Mouse (Mus musculus) myocyte (in vitro differentiated cells): ENCODE measurements around the gene Slc39a11. TPM values are rescaled to one million over a fixed set of nuclear protein-coding genes. Genes with fewer than 3 reads are reported as not detected.

Experiments
- H3K27me3 ChIP-seq: one replicate; pipeline ENCODE4 v1.6.1; 2011; ENCODE audit not compliant: control insufficient read depth, insufficient read depth, insufficient read length
- H3K36me3 ChIP-seq: one replicate; pipeline ENCODE4 v1.6.1; 2011; ENCODE audit not compliant: control insufficient read depth, insufficient read depth
- H3K4me2 ChIP-seq: one replicate; pipeline ENCODE4 v1.6.1; 2011; ENCODE audit warnings: low read depth, control low read depth
- H3K4me3 ChIP-seq: one replicate; pipeline ENCODE4 v1.5.1; 2011; ENCODE audit warnings: mild to moderate bottlenecking, control low read depth, moderate library complexity
- H3K79me2 ChIP-seq: one replicate; pipeline ENCODE4 v1.6.1; 2011; ENCODE audit not compliant: control insufficient read depth, insufficient read depth
- H3ac ChIP-seq: one replicate; pipeline ENCODE4 v1.6.1; 2011; ENCODE audit not compliant: control insufficient read depth, insufficient read length
- CEBPB ChIP-seq: IDR thresholded peaks from 2 replicates; pipeline ENCODE4 v1.6.1; 2011; ENCODE audit warnings: mild to moderate bottlenecking, moderate library complexity; ENCODE audit not compliant: poor library complexity, insufficient read depth, severe bottlenecking
- E2F4 ChIP-seq: IDR thresholded peaks from one replicate; pipeline ENCODE4 v1.6.1; 2011; ENCODE audit warnings: mild to moderate bottlenecking, control low read depth, moderate library complexity; ENCODE audit not compliant: insufficient read depth
- MAX ChIP-seq: IDR thresholded peaks from one replicate; pipeline ENCODE4 v1.6.1; 2011; ENCODE audit warnings: low read depth, mild to moderate bottlenecking, control low read depth
- MYOD1 ChIP-seq, 3 experiments: IDR thresholded peaks; one replicate each; pipeline ENCODE4 v1.6.1; 2011; ENCODE audit warnings: control low read depth in 2 of 3, low read depth in 2 of 3, mild to moderate bottlenecking in 2 of 3, moderate library complexity in 1 of 3; ENCODE audit not compliant: insufficient read length in 2 of 3, control insufficient read depth in 1 of 3
- MYOG ChIP-seq, 3 experiments: IDR thresholded peaks; one replicate each; pipeline ENCODE4 v1.6.1; 2011; ENCODE audit warnings: control low read depth in 2 of 3, low read depth in 2 of 3, mild to moderate bottlenecking in 2 of 3; ENCODE audit not compliant: insufficient read length in 2 of 3, control insufficient read depth in 1 of 3, insufficient read depth in 1 of 3
- POLR2A ChIP-seq: IDR thresholded peaks from one replicate; pipeline ENCODE4 v1.6.1; 2011; ENCODE audit warnings: low read depth, mild to moderate bottlenecking, control low read depth, moderate library complexity; ENCODE audit not compliant: insufficient read length
- POLR2AphosphoS2 ChIP-seq: IDR thresholded peaks from one replicate; pipeline ENCODE4 v1.6.1; 2011; ENCODE audit warnings: low read depth, control low read depth; ENCODE audit not compliant: insufficient read length
- REST ChIP-seq: IDR thresholded peaks from one replicate; pipeline ENCODE4 v1.6.1; 2011; ENCODE audit warnings: mild to moderate bottlenecking, control low read depth, moderate library complexity; ENCODE audit not compliant: insufficient read depth, insufficient read length
- SRF ChIP-seq: IDR thresholded peaks from one replicate; pipeline ENCODE4 v1.6.1; 2011; ENCODE audit warnings: low read depth; ENCODE audit not compliant: control insufficient read depth, insufficient read length
- TCF12 ChIP-seq: IDR thresholded peaks from one replicate; pipeline ENCODE4 v1.6.1; 2011; ENCODE audit warnings: mild to moderate bottlenecking, control low read depth; ENCODE audit not compliant: poor library complexity, insufficient read depth, severe bottlenecking
- TCF3 ChIP-seq: IDR thresholded peaks from one replicate; pipeline ENCODE4 v1.6.1; 2011; ENCODE audit warnings: low read depth, control low read depth; ENCODE audit not compliant: insufficient read length
- USF1 ChIP-seq: IDR thresholded peaks from one replicate; pipeline ENCODE4 v1.6.1; 2011; ENCODE audit warnings: low read depth, mild to moderate bottlenecking, control low read depth, moderate library complexity
- polyA plus RNA-seq: library from polyadenylated mRNA; unstranded; fragments of >200 nt; fragmentation: generic; extraction: Trizol; gene quantifications from one replicate; pipeline ENCODE4 v1.2.1, GENCODE M21; 2012; ENCODE audit warnings: missing spikeins

The Slc39a11 gene
- polyA plus RNA-seq, 1 experiment = 15.7 TPM

DNA sequence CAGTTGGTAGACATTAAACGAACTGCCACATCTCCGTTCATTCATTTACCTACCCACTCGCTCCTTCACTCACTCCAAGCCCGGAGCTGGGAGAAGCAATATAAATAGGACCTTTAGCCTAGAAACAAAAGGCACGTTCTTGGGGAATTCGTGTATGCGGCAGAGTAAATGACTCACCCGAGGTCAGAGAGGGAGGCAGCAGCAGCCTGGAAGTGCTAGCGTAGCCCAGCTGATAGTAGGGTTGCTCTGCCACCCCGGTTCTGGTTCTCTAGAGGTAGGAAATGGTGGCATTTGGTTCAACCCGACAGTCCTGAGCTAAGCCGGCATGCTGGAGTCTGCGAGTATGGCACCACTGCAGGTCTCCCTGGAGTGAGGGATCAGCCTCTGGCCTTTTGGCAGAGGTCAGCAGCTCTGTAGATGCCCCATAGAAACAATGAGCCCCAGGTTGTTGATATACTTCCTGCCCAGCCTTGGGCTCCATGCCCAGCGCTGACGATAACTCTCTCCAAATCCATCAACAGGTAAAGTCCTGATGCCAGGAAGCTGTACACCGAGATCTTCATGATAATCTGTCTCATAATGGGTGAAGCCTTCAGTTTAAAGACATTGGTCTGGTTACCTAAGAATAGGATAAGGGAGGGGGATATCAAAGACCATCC is 440.5 kb downstream of the Slc39a11 start:
- no peak overlapping the region for H3K4me2 ChIP-seq
- H3K36me3 ChIP-seq = no peaks in the 10 kb centered on the region
- no peak overlapping the region for H3K4me3 ChIP-seq
- H3K27me3 ChIP-seq = no peaks in the 10 kb centered on the region
- no peak for TF ChIP-seq MYOD1 (IDR thresholded peaks at IDR 0.05; ENCODE audit: control insufficient read depth in 1 of 3, insufficient read length in 2 of 3, low read depth in 2 of 3)
- TF ChIP-seq SRF = no peak
- TF ChIP-seq MAX = no peak
- TF ChIP-seq REST = no peak
- TF ChIP-seq TCF3 = no peak
- no peak for TF ChIP-seq POLR2A
- no peak for TF ChIP-seq CEBPB
- no peak for TF ChIP-seq USF1
- no peak for TF ChIP-seq MYOG (IDR thresholded peaks at IDR 0.05; ENCODE audit: control insufficient read depth in 1 of 3, insufficient read depth in 1 of 3, insufficient read length in 2 of 3, low read depth in 2 of 3)
- no peak for TF ChIP-seq TCF12
- TF ChIP-seq POLR2AphosphoS2 = no peak
- no peak for TF ChIP-seq E2F4
- no peak overlapping the region for H3ac ChIP-seq
- H3K79me2 ChIP-seq = no peaks in the 10 kb centered on the region

DNA sequence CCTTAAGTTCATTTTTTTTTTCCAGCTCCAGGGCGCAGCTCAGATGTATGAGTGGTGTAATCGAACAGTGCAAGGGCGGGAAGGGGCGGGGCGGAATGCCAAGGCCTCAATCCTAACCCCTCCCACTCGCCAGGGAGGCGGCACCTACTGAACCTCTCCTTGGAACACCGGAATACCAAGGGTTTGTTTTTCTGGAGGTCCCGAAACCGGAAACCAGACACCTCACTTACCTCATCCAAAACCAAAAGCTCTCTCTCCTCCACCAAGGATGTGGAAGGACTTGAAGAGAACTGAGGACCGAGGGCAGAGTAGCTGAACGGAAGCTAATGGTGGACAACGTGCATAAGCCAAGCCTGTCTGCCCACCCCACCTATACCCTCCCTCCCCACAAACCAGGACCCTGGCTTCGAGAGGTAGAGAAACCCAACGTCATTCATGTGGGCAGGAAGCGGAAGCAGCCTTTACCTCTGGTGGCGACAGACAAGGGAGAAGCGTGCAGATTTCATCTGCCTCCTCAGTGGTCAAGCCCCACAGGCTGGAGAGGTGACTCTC is 441.3 kb downstream of the Slc39a11 start:
- no peak overlapping the region for H3K4me3 ChIP-seq
- H3ac ChIP-seq = no peak overlapping the region
- no peak overlapping the region for H3K4me2 ChIP-seq
- no peaks in the 10 kb centered on the region for H3K79me2 ChIP-seq
- no peaks in the 10 kb centered on the region for H3K27me3 ChIP-seq
- TF ChIP-seq CEBPB (no peak), TCF12 (no peak), REST (no peak), POLR2AphosphoS2 (no peak), TCF3 (no peak), POLR2A (no peak), USF1 (no peak), MYOG (IDR thresholded peaks at IDR 0.05; ENCODE audit: control insufficient read depth in 1 of 3, insufficient read depth in 1 of 3, insufficient read length in 2 of 3, low read depth in 2 of 3) (no peak)
- H3K36me3 ChIP-seq = no peaks in the 10 kb centered on the region

DNA sequence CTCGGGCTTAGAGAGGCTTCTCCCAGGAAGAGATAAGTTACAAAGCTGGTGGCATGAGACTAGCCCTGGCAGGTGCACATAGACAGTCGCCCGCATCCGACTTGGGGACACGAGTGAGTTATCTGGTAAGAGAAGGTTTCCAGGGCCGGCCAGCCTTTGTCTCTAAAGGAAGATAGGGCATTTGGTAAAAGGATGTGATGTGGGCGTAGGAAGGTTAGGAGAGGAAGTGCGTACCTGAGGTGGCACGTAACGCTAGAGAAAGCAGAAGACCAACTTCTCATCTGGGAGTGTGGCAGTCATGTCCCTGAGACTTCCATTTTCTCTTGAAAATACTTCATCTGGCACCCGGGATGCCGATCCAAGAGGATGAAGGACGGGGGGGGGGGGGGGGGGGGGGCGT is 441.9 kb downstream of the Slc39a11 start:
- H3ac ChIP-seq = no peak overlapping the region
- H3K4me2 ChIP-seq = no peak overlapping the region
- TF ChIP-seq MYOD1 (IDR thresholded peaks at IDR 0.05; ENCODE audit: control insufficient read depth in 1 of 3, insufficient read length in 2 of 3, low read depth in 2 of 3) = no peak
- TF ChIP-seq POLR2AphosphoS2 = no peak
- TF ChIP-seq SRF = no peak
- TF ChIP-seq USF1 = no peak
- TF ChIP-seq REST = no peak
- no peak for TF ChIP-seq MAX
- no peak for TF ChIP-seq E2F4
- TF ChIP-seq TCF3 = no peak
- no peak for TF ChIP-seq POLR2A
- TF ChIP-seq TCF12 = no peak
- TF ChIP-seq CEBPB = no peak
- TF ChIP-seq MYOG (IDR thresholded peaks at IDR 0.05; ENCODE audit: control insufficient read depth in 1 of 3, insufficient read depth in 1 of 3, insufficient read length in 2 of 3, low read depth in 2 of 3) = no peak
- H3K27me3 ChIP-seq = no peaks in the 10 kb centered on the region
- H3K36me3 ChIP-seq = no peaks in the 10 kb centered on the region
- H3K79me2 ChIP-seq = no peaks in the 10 kb centered on the region
- no peak overlapping the region for H3K4me3 ChIP-seq

DNA sequence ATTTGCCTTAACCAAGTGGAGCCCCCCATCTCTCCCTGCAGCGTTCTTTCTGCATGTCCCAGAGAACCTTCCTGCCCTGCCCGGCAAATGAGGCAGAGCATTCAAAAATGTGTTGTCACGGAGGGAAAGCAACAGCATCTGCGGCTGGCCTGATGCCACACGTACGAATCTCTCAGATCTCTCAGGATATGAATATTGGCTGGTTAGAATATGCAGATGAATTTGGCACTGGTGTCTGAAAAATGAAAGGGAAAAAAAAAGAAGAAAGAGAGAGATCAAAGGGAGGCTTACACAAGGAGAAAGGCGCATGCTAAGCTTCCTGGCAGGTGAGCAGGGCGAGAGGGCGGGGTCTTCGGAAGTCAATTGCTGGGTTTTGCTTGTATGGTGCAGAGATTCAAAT is 443.8 kb downstream of the Slc39a11 start:
- Histone ChIP-seq H3K79me2 (no peaks in the 10 kb centered on the region), H3K27me3 (no peaks in the 10 kb centered on the region), H3ac (no peak overlapping the region), H3K4me3 (no peak overlapping the region), H3K4me2 (no peak overlapping the region), H3K36me3 (no peaks in the 10 kb centered on the region)
- TF ChIP-seq MAX = no peak
- TF ChIP-seq TCF12 = no peak
- TF ChIP-seq POLR2AphosphoS2 = no peak
- TF ChIP-seq POLR2A = no peak
- no peak for TF ChIP-seq MYOG (IDR thresholded peaks at IDR 0.05; ENCODE audit: control insufficient read depth in 1 of 3, insufficient read depth in 1 of 3, insufficient read length in 2 of 3, low read depth in 2 of 3)
- TF ChIP-seq REST = no peak
- TF ChIP-seq CEBPB = no peak
- TF ChIP-seq TCF3 = no peak
- no peak for TF ChIP-seq E2F4
- TF ChIP-seq SRF = no peak
- TF ChIP-seq MYOD1 (IDR thresholded peaks at IDR 0.05; ENCODE audit: control insufficient read depth in 1 of 3, insufficient read length in 2 of 3, low read depth in 2 of 3) = no peak
- no peak for TF ChIP-seq USF1
